Mouse (Mus musculus) mature B cell (primary cell): ENCODE measurements around the gene Ror2.

Experiments
- in situ Hi-C: fragments of 300-500 bp; cut with MboI; formaldehyde crosslinking; loops from 2 replicates; pipeline ENCODE4 v1.14.3; 2019

Gene Ror2

DNA sequence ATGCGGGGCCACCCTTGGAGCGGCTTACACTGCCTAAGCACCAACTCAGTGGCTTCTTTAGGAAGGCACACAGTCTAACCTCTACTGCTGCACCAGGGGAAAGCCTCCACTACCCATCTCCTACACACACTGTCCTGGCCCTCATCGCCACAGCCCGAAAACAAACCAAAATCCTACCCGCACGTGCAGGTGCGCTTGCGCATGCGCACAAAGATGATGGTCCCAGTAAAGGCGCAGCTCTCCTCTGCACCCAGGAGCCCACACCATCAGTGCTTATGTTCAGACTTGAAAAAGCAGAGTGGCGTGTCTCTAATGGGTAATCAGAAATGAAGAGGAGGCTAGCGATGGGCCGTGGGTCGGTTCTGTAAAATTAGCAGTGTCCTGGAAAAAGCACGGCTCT lies 91.6 kb downstream of the Ror2 start:
- in situ Hi-C loops: no loop called here

DNA sequence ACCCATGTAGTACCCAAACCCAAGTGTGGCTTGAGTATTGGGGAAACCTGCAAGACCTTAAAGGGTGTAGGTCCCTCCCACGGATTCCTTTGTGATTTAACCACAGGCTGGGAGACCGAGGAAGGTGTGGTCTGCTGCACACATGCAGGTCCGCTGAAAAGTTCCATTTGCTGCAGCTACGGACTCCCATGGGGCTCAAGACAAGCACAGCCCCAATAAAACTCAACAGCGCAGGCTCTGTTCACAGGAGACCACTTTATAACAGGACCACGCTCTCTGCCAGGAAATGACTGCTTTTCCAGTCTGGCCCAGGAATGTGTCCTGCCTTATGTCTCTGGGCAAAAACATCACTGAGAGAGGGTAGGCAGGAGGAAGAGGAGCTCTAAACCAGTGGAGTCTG lies 92.2 kb downstream of the Ror2 start:
- in situ Hi-C loops: no loop called here

DNA sequence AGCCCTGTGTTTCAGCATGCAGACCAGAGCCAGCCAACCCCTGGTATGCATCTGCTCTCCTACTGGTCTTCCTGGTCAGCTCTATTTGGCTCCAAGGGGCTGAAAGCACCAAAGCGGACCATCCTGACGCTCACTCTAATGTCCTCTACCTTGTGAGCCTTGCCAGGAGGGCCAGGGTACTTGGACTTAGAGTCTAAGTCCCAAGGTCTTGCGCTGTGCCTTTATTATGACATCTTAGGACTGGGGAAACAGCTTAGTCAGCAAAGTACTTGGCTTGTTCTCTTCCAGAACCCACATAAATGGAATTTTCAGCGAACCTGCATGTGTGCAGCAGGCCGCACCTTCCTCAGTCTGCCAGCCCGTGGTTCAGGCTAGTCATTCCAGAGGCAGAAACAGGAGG lies 93.6 kb downstream of the Ror2 start:
- in situ Hi-C loops: no loop called here

- in situ Hi-C loops: no loop called here
These were observed 94.3 kb downstream of the Ror2 start for GRCm38 (mm10) chr13:53191657-53192056.

GRCm38 (mm10) chr13:53188935-53189334 lies 97.0 kb downstream of the Ror2 start:
- in situ Hi-C loops: no loop called here

DNA sequence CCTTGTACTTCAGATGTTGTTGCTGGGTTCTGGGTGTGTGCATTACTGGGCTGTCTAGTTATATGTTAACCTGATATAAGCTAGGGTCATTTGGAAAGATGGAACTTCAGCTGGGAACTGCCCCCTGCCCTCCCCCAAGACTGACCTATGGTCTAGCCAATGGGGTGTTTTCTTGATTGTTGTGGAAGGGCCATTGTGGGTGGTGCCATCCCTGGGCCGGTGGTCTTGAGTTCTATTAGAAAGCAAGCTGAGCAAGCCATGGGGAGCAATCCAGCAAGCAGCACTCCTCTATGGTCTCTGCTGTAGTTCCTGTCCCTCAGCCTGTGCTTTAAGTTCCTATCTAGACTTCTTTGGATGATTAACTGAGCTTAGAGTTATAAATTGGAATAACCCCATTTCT lies 101.1 kb downstream of the Ror2 start:
- in situ Hi-C loops: no loop called here

DNA sequence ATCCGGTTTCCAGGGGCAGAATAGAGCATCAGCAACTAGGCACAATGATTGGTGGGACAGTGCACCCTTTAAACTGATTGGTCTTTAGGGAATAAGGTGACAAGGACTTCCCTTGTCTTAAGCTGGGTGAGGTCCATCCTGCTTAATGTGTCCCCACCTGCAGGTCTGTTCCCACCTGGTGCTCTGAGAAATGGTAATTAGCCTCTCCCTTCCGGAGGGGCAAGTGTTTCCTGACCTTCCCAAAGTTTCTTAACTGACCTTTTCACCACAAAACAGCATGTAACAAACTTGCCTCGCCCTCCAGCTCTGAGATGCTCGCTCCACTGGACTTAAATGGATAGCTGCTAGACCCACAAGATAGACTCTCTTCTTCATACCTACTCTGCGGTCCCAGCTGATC lies 101.8 kb downstream of the Ror2 start:
- in situ Hi-C loops: no loop called here

DNA sequence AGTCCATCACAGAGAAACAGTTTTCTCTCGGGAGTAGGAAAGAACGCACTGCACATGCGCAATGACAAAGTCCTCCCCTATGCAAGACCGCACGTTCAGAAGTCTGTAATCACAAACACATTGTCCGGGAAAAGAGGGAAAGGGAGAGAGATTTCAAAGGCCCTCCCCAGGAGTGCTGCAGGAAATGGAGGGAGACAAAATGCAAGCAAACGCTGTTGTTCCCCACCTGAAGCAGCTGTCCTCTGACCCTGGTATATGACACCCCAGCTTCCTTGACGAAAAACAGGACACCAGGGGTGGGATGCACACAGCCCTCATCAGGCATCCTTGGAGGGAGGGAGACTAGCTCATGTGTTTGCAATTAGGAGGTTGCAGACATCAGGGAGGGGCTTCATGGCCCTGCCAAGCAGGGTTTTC lies 102.8 kb downstream of the Ror2 start:
- in situ Hi-C loops: no loop called here

- in situ Hi-C loops: no loop called here
These were observed 107.3 kb downstream of the Ror2 start for GRCm38 (mm10) chr13:53178594-53178993.

DNA sequence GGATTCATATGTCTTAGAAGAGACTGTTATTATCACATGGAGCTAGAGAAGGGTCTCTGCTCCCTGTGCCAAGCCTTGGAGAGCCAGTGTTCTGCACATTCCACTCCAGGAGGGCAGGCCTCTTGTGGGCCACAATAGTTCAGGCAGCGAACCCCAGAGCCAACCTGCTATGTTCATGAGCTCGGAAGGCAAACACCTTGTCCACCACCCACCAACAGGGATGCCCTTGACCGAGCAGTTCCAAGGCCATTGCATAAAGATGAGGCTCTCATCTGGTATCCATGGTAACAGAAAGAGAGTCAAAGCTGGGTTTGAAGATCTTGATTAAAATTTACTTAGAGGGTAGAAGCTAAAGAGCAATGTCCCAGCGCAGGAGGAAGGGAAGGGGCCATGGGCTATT lies 107.8 kb downstream of the Ror2 start:
- in situ Hi-C loops: no loop called here

GRCm38 (mm10) chr13:53177424-53177718 lies 108.6 kb downstream of the Ror2 start:
- in situ Hi-C loops: no loop called here

DNA sequence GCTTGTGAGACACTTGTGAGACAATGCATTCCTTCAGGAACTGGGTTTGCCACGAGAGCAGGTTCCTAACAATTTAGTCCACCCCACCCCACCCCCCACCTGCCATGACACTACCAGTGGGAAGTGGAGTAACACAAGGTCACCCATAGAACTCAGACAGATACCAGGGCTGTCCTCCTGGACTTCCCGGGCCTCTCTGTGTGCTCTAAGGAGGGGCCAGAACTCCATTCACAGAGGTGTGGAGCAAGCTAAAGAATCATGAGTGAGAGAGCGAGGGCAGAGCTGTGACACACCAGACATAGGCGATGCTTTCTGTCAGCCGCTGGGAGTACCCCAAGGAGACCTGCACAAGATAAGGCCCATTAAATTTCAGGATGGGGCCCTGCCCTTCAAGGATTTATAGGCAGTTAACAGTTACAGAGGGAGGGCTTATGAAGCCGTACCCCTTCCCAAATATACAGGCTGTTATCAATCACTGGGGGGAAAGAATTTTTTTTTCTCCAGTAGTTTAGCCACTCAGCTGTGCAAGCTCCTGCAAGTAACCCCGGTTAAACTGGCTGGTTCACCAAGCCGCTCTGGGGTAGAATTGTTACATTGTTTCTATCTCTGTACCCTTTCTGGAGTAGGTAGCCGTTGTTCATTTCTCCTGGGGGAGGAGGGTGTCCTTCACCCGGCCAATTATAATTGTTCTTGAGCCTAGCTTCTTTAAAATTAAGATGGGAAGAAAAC lies 109.1 kb downstream of the Ror2 start:
- in situ Hi-C loops: no loop called here

GRCm38 (mm10) chr13:53175041-53175440 lies 110.9 kb downstream of the Ror2 start:
- in situ Hi-C loops: no loop called here

DNA sequence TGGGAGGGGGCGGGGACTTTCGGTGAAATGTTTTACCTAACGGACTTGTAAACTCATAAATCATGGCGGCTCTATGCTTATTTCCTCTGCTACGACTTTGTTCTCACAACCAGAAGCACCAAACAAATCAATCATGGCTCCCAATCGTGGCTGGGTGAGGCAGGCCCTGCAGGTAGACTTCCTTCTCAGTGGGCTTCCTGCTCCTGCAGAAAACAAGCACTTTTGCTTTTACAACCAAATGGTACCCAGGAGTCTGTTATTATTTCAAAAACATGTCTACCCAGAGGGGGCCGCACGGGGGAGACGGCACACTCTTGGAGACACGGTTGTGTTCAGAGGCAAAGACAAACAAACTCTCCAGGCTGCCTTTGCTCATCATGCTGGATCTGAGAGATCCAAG lies 122.3 kb downstream of the Ror2 start:
- in situ Hi-C loops: no loop called here

GRCm38 (mm10) chr13:53163060-53163459 lies 122.9 kb downstream of the Ror2 start:
- in situ Hi-C loops: no loop called here

GRCm38 (mm10) chr13:53159501-53159900 lies 126.4 kb downstream of the Ror2 start:
- in situ Hi-C loops: no loop called here

DNA sequence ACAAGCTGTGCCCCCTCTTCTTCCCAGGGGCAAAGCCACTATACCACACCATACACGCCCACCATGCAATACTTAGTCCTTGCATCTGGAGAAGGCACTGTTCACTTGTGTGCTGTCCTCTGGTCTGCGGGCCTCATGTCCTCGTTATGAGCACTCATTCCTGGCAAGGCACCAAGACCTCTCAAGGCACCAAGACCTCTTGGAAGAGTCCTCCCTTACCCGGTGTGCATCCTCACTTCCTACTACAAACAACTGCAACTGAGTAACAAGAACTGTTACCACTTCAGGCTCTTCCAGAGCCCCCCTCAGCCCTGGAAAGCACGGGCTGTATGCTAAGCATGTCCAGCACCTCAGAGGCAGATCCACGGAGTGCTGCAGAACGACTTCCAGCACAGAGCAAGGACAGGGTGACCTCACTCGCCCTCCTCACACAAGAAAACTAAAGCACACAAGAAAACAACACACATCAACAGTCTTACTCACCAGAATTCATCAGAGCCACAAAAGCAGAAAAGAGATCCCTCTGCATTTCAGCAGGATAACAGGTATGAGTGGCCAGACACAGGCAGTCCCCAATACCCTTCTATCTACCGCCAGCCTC lies 127.4 kb downstream of the Ror2 start:
- in situ Hi-C loops: no loop called here

DNA sequence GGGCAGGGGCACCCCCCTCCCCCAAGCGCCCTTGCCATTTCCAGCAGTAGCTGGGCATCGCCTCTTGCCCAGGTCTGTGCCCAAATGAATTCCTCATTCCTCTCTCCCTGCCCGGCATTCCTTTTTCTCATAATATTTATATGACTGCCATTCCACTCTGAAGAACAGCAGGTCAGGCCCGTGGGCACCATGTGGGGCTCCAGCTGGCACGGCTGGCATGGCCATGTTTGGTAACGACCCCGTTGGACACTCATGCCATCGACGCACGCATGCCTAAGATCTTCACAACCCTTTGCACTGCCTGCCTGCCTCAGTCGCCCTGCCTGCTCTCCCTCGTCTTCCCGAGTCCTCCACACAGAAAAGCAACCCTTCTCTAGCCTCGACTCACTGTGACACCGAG lies 129.0 kb downstream of the Ror2 start:
- in situ Hi-C loops: no loop called here

DNA sequence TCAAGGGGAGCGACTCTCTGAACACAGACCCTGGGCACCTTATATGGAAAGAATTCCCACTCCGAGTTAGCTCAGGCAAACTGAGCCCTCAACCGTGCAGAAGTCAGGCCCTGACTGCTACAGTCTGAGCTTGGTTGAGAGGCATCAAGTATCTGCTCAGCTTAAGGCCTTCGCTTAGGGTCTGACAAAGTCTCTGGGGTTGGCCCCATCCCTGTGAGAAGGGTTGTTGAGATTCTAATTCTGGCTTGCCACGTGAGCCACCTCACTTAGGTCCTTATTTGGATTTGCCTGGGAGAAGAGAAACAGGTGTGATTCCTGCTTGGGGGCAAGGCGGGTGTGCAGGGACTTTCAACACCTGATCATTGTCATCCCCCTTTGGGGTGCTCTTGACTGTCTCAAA lies 129.6 kb downstream of the Ror2 start:
- in situ Hi-C loops: no loop called here

DNA sequence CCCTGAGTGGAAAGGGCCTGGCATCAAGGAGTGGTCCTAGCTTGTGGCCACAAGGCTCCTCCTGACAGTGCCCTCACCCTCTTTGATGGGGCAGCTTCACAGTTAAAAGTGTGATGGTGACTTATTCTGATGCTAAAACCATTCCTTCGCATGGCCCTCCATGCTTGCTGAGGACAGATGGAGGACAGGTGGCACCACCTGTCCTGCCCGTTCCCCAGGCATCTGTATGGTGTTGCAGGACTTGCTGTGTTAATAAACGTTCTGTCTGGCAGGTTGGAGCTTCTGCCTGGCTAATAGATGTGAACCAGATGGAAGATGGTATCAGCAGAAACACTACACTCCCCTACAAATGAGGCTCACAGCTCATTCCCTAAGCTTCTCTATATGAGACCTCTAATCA lies 140.4 kb downstream of the Ror2 start:
- in situ Hi-C loops: no loop called here

DNA sequence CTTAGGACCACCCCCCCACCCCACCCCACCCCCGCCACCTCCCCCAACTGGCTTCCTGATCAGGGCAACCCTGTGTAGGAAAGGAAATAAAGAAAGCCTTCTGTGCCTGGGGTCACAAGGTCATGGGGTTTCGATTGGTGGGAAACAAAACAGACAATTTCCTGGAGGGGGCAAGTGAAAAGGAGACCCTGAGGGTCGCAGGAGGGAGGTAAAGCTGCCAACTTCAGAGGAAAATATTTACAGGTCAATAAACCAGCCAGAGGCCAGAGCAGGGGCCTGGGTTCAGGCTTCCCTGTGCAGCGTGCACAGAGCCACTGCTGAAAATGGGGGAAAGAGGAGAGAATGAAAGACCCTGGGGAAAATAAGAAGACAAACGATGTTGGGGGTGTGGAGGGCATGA lies 142.8 kb downstream of the Ror2 start:
- in situ Hi-C loops: no loop called here

GRCm38 (mm10) chr13:53142268-53142667 lies 143.7 kb downstream of the Ror2 start:
- in situ Hi-C loops: no loop called here

DNA sequence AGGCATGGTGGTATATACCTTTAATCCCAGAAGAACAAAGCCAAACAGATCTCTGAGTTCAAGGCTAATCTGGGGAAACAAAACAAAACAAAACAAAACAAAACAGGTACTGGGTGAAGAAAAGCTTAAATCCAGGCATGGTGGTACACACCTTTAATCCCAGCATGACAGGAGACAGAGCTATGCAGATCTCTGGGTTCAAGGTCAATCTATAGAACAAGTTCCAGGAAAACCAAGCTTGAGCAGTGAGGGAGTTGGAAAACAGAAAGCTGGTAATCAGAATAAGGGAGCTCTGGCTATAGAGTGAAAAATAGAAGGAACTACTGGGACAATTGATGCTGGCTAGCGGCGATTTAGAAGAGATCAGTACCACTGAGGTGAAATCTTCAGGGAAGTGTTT lies 145.6 kb downstream of the Ror2 start:
- in situ Hi-C loops: no loop called here

DNA sequence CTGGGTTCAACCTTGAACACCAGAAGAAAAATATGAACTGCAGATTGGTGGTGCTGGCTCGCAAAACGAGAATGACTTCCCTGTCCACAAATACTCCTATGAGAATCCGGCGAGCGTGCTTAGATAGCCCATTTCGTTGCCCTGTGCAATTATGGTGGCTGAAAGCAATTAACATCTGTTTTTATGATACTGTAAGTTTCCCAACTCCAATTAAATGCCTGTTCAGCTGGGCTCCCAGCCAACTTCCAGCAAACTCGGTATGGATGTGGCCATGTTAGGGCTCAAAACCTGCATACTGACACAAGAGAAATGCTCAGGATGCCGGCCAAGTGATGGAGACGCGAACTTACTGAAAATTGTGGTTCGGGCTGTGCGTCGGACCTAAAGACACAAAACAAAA lies 155.4 kb downstream of the Ror2 start:
- in situ Hi-C loops: no loop called here
